Mouse (Mus musculus): ENCODE data around the gene Phlpp1. TPM values are rescaled to one million over a fixed set of nuclear protein-coding genes. Genes with fewer than 3 reads are reported as not detected.

Gene Phlpp1
- polyA plus RNA-seq, 1 experiment from 2014 or later = 7.1 TPM

GRCm38 (mm10) chr1:106210461-106210860 lies 38.9 kb downstream of the Phlpp1 start:
- Histone ChIP-seq H3K36me3 (ENCODE audit: control insufficient read depth, insufficient read depth, low read length) (no peaks in the 10 kb centered on the region), H3K27ac (ENCODE audit: low read length) (no peak overlapping the region), H3K4me3 (ENCODE audit: low read depth, low read length) (no peak overlapping the region), H3K4me2 (ENCODE audit: low read length) (no peak overlapping the region), H3K9ac (ENCODE audit: low read depth, low read length) (no peak overlapping the region), H3K4me1 (ENCODE audit: control insufficient read depth, insufficient read depth, low read length) (peaks cover 3% of the 10 kb centered on the region), H3K27me3 (ENCODE audit: control insufficient read depth, insufficient read depth, low read depth, low read length) (no peaks in the 10 kb centered on the region), H3K9me3 (replicated peaks; ENCODE audit: control insufficient read depth, low read length, poor library complexity, severe bottlenecking) (no peaks in the 10 kb centered on the region)
- WGBS = 87% methylated on average over 3 of the region's 3 CpGs
- no peak for ATAC-seq

DNA sequence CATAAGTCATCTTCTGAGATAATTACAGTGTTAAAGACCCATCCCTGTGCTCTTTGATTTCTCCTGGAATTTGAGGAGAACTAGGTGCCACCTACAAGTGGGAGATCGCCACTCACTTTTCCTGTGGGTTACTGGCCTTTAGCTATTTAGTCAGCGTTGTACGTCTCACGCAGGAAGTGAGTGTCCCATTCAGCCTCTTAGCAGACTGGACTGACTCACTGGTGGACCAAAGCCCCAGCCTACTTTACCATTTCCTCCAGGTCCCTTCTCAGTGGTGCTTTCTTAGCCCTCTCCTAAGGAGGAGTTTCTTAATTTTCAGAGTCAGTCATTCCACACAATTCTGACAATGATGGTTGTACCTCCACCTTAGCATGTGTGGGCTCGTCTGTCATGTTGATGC lies 39.6 kb downstream of the Phlpp1 start:
- H3K4me3 ChIP-seq (ENCODE audit: low read depth, low read length) = no peak overlapping the region
- WGBS = 96% methylated on average over 5 of the region's 5 CpGs
- H3K4me1 ChIP-seq (ENCODE audit: control insufficient read depth, insufficient read depth, low read length) = peaks cover 3% of the 10 kb centered on the region
- no peaks in the 10 kb centered on the region for H3K9me3 ChIP-seq (replicated peaks; ENCODE audit: control insufficient read depth, low read length, poor library complexity, severe bottlenecking)
- no peaks in the 10 kb centered on the region for H3K36me3 ChIP-seq (ENCODE audit: control insufficient read depth, insufficient read depth, low read length)
- H3K27ac ChIP-seq (ENCODE audit: low read length) = no peak overlapping the region
- no peaks in the 10 kb centered on the region for H3K27me3 ChIP-seq (ENCODE audit: control insufficient read depth, insufficient read depth, low read depth, low read length)
- no peak overlapping the region for H3K4me2 ChIP-seq (ENCODE audit: low read length)
- no peak overlapping the region for H3K9ac ChIP-seq (ENCODE audit: low read depth, low read length)
- no peak for ATAC-seq

- Histone ChIP-seq H3K36me3 (ENCODE audit: control insufficient read depth, insufficient read depth, low read length) (no peaks in the 10 kb centered on the region), H3K9me3 (replicated peaks; ENCODE audit: control insufficient read depth, low read length, poor library complexity, severe bottlenecking) (no peaks in the 10 kb centered on the region; the same call in 1 of the 2 replicates), H3K4me2 (ENCODE audit: low read length) (no peak overlapping the region), H3K27me3 (ENCODE audit: control insufficient read depth, insufficient read depth, low read depth, low read length) (no peaks in the 10 kb centered on the region), H3K9ac (ENCODE audit: low read depth, low read length) (no peak overlapping the region), H3K4me3 (ENCODE audit: low read depth, low read length) (no peak overlapping the region), H3K4me1 (ENCODE audit: control insufficient read depth, insufficient read depth, low read length) (peaks cover 6% of the 10 kb centered on the region), H3K27ac (ENCODE audit: low read length) (no peak overlapping the region)
- WGBS = 78% methylated on average over 6 of the region's 6 CpGs
- no peak for ATAC-seq
Observed at GRCm38 (mm10) chr1:106220431-106220830, 48.9 kb downstream of the Phlpp1 start.

GRCm38 (mm10) chr1:106221371-106221770 lies 49.8 kb downstream of the Phlpp1 start:
- no peak overlapping the region for H3K4me3 ChIP-seq (ENCODE audit: low read depth, low read length)
- H3K36me3 ChIP-seq (ENCODE audit: control insufficient read depth, insufficient read depth, low read length) = no peaks in the 10 kb centered on the region
- peaks cover 6% of the 10 kb centered on the region for H3K4me1 ChIP-seq (ENCODE audit: control insufficient read depth, insufficient read depth, low read length)
- WGBS = 71% methylated on average over 1 of the region's 1 CpGs
- H3K27ac ChIP-seq (ENCODE audit: low read length) = no peak overlapping the region
- H3K9ac ChIP-seq (ENCODE audit: low read depth, low read length) = no peak overlapping the region
- no peaks in the 10 kb centered on the region; the same call in 1 of the 2 replicates for H3K9me3 ChIP-seq (replicated peaks; ENCODE audit: control insufficient read depth, low read length, poor library complexity, severe bottlenecking)
- H3K27me3 ChIP-seq (ENCODE audit: control insufficient read depth, insufficient read depth, low read depth, low read length) = no peaks in the 10 kb centered on the region
- ATAC-seq = no peak
- no peak overlapping the region for H3K4me2 ChIP-seq (ENCODE audit: low read length)

DNA sequence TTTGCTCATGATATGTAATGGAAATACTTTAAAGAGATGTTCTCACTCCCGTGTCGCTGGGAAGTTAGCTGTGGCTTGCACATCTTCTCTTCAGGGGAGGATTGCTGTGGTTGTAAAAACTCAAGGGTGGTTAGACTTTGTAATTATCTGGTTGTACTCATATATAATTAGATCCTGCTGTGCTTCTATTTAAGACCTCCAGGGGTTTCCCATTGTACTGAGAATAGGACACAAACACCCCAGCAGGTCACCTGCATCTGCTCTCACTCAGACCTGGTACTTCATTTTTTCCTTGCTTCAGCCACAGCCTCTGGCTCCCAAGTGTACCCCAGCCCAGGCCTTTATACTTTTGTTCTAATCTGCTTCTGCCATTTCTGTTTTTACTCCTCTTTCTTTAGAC lies 50.4 kb downstream of the Phlpp1 start:
- no peak overlapping the region for H3K27ac ChIP-seq (ENCODE audit: low read length)
- H3K4me1 ChIP-seq (ENCODE audit: control insufficient read depth, insufficient read depth, low read length) = peaks cover 6% of the 10 kb centered on the region
- ATAC-seq = 0 out of 2 replicates have a peak, but pooled peaks have one; percentile 11
- no peaks in the 10 kb centered on the region; the same call in 1 of the 2 replicates for H3K9me3 ChIP-seq (replicated peaks; ENCODE audit: control insufficient read depth, low read length, poor library complexity, severe bottlenecking)
- H3K36me3 ChIP-seq (ENCODE audit: control insufficient read depth, insufficient read depth, low read length) = no peaks in the 10 kb centered on the region
- no peak overlapping the region for H3K4me2 ChIP-seq (ENCODE audit: low read length)
- no peak overlapping the region for H3K9ac ChIP-seq (ENCODE audit: low read depth, low read length)
- no peak overlapping the region for H3K4me3 ChIP-seq (ENCODE audit: low read depth, low read length)
- no peaks in the 10 kb centered on the region for H3K27me3 ChIP-seq (ENCODE audit: control insufficient read depth, insufficient read depth, low read depth, low read length)
- whole genome bisulfite sequencing = 14% methylated on average over 2 of the region's 2 CpGs

- peaks cover 6% of the 10 kb centered on the region for H3K4me1 ChIP-seq (ENCODE audit: control insufficient read depth, insufficient read depth, low read length)
- WGBS = 68% methylated on average over 7 of the region's 7 CpGs
- no peak overlapping the region for H3K4me2 ChIP-seq (ENCODE audit: low read length)
- H3K9ac ChIP-seq (ENCODE audit: low read depth, low read length) = no peak overlapping the region
- H3K9me3 ChIP-seq (replicated peaks; ENCODE audit: control insufficient read depth, low read length, poor library complexity, severe bottlenecking) = no peaks in the 10 kb centered on the region; the same call in 1 of the 2 replicates
- ATAC-seq = no peak
- H3K27me3 ChIP-seq (ENCODE audit: control insufficient read depth, insufficient read depth, low read depth, low read length) = no peaks in the 10 kb centered on the region
- H3K27ac ChIP-seq (ENCODE audit: low read length) = no peak overlapping the region
- H3K4me3 ChIP-seq (ENCODE audit: low read depth, low read length) = no peak overlapping the region
- H3K36me3 ChIP-seq (ENCODE audit: control insufficient read depth, insufficient read depth, low read length) = no peaks in the 10 kb centered on the region
Observed at GRCm38 (mm10) chr1:106226613-106227012, 55.1 kb downstream of the Phlpp1 start.

DNA sequence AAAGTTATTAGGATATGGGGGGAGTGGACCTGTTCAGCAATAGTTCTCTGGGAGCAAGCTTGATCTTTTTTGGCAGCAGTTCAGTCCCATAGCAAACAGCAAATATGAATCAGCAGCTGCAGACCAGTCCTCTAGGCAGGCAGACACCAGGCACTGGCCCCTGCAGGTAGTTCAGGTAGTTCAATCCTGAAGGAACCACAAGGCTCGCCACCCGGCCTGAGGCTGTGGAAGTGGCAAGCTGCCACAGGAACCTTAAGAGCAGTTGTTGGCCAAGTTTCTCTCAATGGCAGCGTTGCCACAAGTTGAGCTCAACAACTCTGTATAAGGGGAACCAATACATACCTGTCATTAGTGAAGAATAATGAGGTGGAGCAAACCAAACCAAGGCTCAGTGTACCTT lies 58.8 kb downstream of the Phlpp1 start:
- no peaks in the 10 kb centered on the region for H3K36me3 ChIP-seq (ENCODE audit: control insufficient read depth, insufficient read depth, low read length)
- no peaks in the 10 kb centered on the region; the same call in 1 of the 2 replicates for H3K4me1 ChIP-seq (ENCODE audit: control insufficient read depth, insufficient read depth, low read length)
- ATAC-seq = no peak
- WGBS = 92% methylated on average over 3 of the region's 3 CpGs
- no peaks in the 10 kb centered on the region for H3K9me3 ChIP-seq (replicated peaks; ENCODE audit: control insufficient read depth, low read length, poor library complexity, severe bottlenecking)
- no peak overlapping the region for H3K9ac ChIP-seq (ENCODE audit: low read depth, low read length)
- H3K4me2 ChIP-seq (ENCODE audit: low read length) = no peak overlapping the region
- no peak overlapping the region for H3K4me3 ChIP-seq (ENCODE audit: low read depth, low read length)
- H3K27me3 ChIP-seq (ENCODE audit: control insufficient read depth, insufficient read depth, low read depth, low read length) = no peaks in the 10 kb centered on the region
- H3K27ac ChIP-seq (ENCODE audit: low read length) = no peak overlapping the region

GRCm38 (mm10) chr1:106231345-106231744 lies 59.8 kb downstream of the Phlpp1 start:
- no peak for ATAC-seq
- 89% methylated on average over 5 of the region's 5 CpGs for WGBS

GRCm38 (mm10) chr1:106231805-106232459 lies 60.4 kb downstream of the Phlpp1 start:
- WGBS = 77% methylated on average over 3 of the region's 3 CpGs
- no peak overlapping the region for H3K27ac ChIP-seq (ENCODE audit: low read length)

More at GRCm38 (mm10) chr1:106231345-106231744, 59.8 kb downstream of the Phlpp1 start:
- H3K36me3 ChIP-seq (ENCODE audit: control insufficient read depth, insufficient read depth, low read length) = no peaks in the 10 kb centered on the region
- H3K4me1 ChIP-seq (ENCODE audit: control insufficient read depth, insufficient read depth, low read length) = no peaks in the 10 kb centered on the region; the same call in 1 of the 2 replicates
- no peaks in the 10 kb centered on the region for H3K9me3 ChIP-seq (replicated peaks; ENCODE audit: control insufficient read depth, low read length, poor library complexity, severe bottlenecking)
- no peak overlapping the region for H3K4me3 ChIP-seq (ENCODE audit: low read depth, low read length)
- H3K4me2 ChIP-seq (ENCODE audit: low read length) = no peak overlapping the region
- no peak overlapping the region for H3K9ac ChIP-seq (ENCODE audit: low read depth, low read length)
- no peaks in the 10 kb centered on the region for H3K27me3 ChIP-seq (ENCODE audit: control insufficient read depth, insufficient read depth, low read depth, low read length)
- H3K27ac ChIP-seq (ENCODE audit: low read length) = no peak overlapping the region

More at GRCm38 (mm10) chr1:106231805-106232459, 60.4 kb downstream of the Phlpp1 start:
- ATAC-seq = peak; percentile 39; the same call in 1 of the 2 replicates
- no peak overlapping the region for H3K4me2 ChIP-seq (ENCODE audit: low read length)
- no peak overlapping the region for H3K4me3 ChIP-seq (ENCODE audit: low read depth, low read length)
- H3K27me3 ChIP-seq (ENCODE audit: control insufficient read depth, insufficient read depth, low read depth, low read length) = no peaks in the 10 kb centered on the region
- no peaks in the 10 kb centered on the region for H3K9me3 ChIP-seq (replicated peaks; ENCODE audit: control insufficient read depth, low read length, poor library complexity, severe bottlenecking)
- no peak overlapping the region for H3K9ac ChIP-seq (ENCODE audit: low read depth, low read length)
- no peaks in the 10 kb centered on the region for H3K36me3 ChIP-seq (ENCODE audit: control insufficient read depth, insufficient read depth, low read length)
- H3K4me1 ChIP-seq (ENCODE audit: control insufficient read depth, insufficient read depth, low read length) = no peaks in the 10 kb centered on the region; the same call in 1 of the 2 replicates

Data from midbrain, embryonic 16.5 days (tissue).